Mouse (Mus musculus) myocyte (in vitro differentiated cells): ENCODE results near the gene Tns2.

Source experiments
- CEBPB ChIP-seq: IDR thresholded peaks from 2 replicates; pipeline ENCODE4 v1.6.1; 2011; ENCODE audit warnings: mild to moderate bottlenecking, moderate library complexity; ENCODE audit not compliant: poor library complexity, insufficient read depth, severe bottlenecking
- E2F4 ChIP-seq: IDR thresholded peaks from one replicate; pipeline ENCODE4 v1.6.1; 2011; ENCODE audit warnings: mild to moderate bottlenecking, control low read depth, moderate library complexity; ENCODE audit not compliant: insufficient read depth
- MAX ChIP-seq: IDR thresholded peaks from one replicate; pipeline ENCODE4 v1.6.1; 2011; ENCODE audit warnings: low read depth, mild to moderate bottlenecking, control low read depth
- MYOD1 ChIP-seq, 3 experiments: IDR thresholded peaks; one replicate each; pipeline ENCODE4 v1.6.1; 2011; ENCODE audit warnings: control low read depth in 2 of 3, low read depth in 2 of 3, mild to moderate bottlenecking in 2 of 3, moderate library complexity in 1 of 3; ENCODE audit not compliant: insufficient read length in 2 of 3, control insufficient read depth in 1 of 3
- MYOG ChIP-seq, 3 experiments: IDR thresholded peaks; one replicate each; pipeline ENCODE4 v1.6.1; 2011; ENCODE audit warnings: control low read depth in 2 of 3, low read depth in 2 of 3, mild to moderate bottlenecking in 2 of 3; ENCODE audit not compliant: insufficient read length in 2 of 3, control insufficient read depth in 1 of 3, insufficient read depth in 1 of 3
- POLR2A ChIP-seq: IDR thresholded peaks from one replicate; pipeline ENCODE4 v1.6.1; 2011; ENCODE audit warnings: low read depth, mild to moderate bottlenecking, control low read depth, moderate library complexity; ENCODE audit not compliant: insufficient read length
- POLR2AphosphoS2 ChIP-seq: IDR thresholded peaks from one replicate; pipeline ENCODE4 v1.6.1; 2011; ENCODE audit warnings: low read depth, control low read depth; ENCODE audit not compliant: insufficient read length
- REST ChIP-seq: IDR thresholded peaks from one replicate; pipeline ENCODE4 v1.6.1; 2011; ENCODE audit warnings: mild to moderate bottlenecking, control low read depth, moderate library complexity; ENCODE audit not compliant: insufficient read depth, insufficient read length
- SRF ChIP-seq: IDR thresholded peaks from one replicate; pipeline ENCODE4 v1.6.1; 2011; ENCODE audit warnings: low read depth; ENCODE audit not compliant: control insufficient read depth, insufficient read length
- TCF12 ChIP-seq: IDR thresholded peaks from one replicate; pipeline ENCODE4 v1.6.1; 2011; ENCODE audit warnings: mild to moderate bottlenecking, control low read depth; ENCODE audit not compliant: poor library complexity, insufficient read depth, severe bottlenecking
- TCF3 ChIP-seq: IDR thresholded peaks from one replicate; pipeline ENCODE4 v1.6.1; 2011; ENCODE audit warnings: low read depth, control low read depth; ENCODE audit not compliant: insufficient read length
- USF1 ChIP-seq: IDR thresholded peaks from one replicate; pipeline ENCODE4 v1.6.1; 2011; ENCODE audit warnings: low read depth, mild to moderate bottlenecking, control low read depth, moderate library complexity

DNA sequence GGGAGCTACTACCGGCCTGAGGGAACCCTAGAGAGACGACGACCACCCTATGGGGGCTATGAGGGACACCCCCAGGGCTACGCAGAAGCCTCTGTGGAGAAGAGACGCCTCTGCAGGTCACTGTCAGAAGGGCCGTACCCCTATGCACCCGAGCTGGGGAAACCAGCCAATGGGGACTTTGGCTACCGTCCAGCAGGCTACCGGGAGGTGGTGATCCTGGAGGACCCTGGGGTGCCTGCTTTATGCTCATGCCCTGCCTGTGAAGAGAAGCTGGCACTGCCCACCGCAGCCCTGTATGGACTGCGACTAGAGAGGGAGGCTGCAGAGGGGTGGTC is 11.2 kb downstream of the Tns2 start:
- TF ChIP-seq POLR2A (no peak), TCF12 (no peak), E2F4 (no peak), USF1 (no peak), MYOG (IDR thresholded peaks at IDR 0.05; ENCODE audit: control insufficient read depth in 1 of 3, insufficient read depth in 1 of 3, insufficient read length in 2 of 3, low read depth in 2 of 3) (no peak), MYOD1 (IDR thresholded peaks at IDR 0.05; ENCODE audit: control insufficient read depth in 1 of 3, insufficient read length in 2 of 3, low read depth in 2 of 3) (no peak), CEBPB (no peak), REST (no peak), POLR2AphosphoS2 (no peak), MAX (no peak), SRF (no peak), TCF3 (no peak)
